Mouse (Mus musculus) neural tube, embryonic 14.5 days (tissue): Measurements from ENCODE around the gene Dtx1. TPM values are rescaled to one million over a fixed set of nuclear protein-coding genes. Genes with fewer than 3 reads are reported as not detected.

Experiments
- polyA plus RNA-seq: library from polyadenylated mRNA; unstranded; fragments of >200 nt; fragmentation: Nextera tagmentation; extraction: Ambion mirVana; gene quantifications from 2 replicates; pipeline ENCODE4 v1.2.1, GENCODE M21; 2014

Dtx1 gene
- polyA plus RNA-seq, 1 experiment from 2014 or later, result 50.7 TPM

Other genes with a start within 250 kb of the Dtx1 start
- gene Sdsl, start 239.1 kb downstream of the Dtx1 start, polyA plus RNA-seq, result 5.8 and 8.3 TPM in 2 replicates
- gene Sds, start 235.4 kb downstream of the Dtx1 start, polyA plus RNA-seq, result 0.29 TPM in 1 of 2 replicates, not detected in the other
- gene Plbd2, start 208.3 kb downstream of the Dtx1 start, polyA plus RNA-seq, result 30.8 and 30.9 TPM in 2 replicates
- gene Slc8b1, start 200.8 kb downstream of the Dtx1 start, polyA plus RNA-seq, result 0.95 and 2.1 TPM in 2 replicates
- gene Tpcn1, start 123.3 kb downstream of the Dtx1 start, polyA plus RNA-seq, result 14.8 and 18.5 TPM in 2 replicates
- gene Iqcd, start 122.9 kb downstream of the Dtx1 start, polyA plus RNA-seq, result 0.62 and 1.3 TPM in 2 replicates
- gene Rita1, start 99.3 kb downstream of the Dtx1 start, polyA plus RNA-seq, result 21.6 and 26.5 TPM in 2 replicates
- gene Ddx54, start 99.2 kb downstream of the Dtx1 start, polyA plus RNA-seq, result 23.2 and 27.7 TPM in 2 replicates
- 0.46 TPM in 1 of 2 replicates, not detected in the other for gene Cfap73, start 77.7 kb downstream of the Dtx1 start, polyA plus RNA-seq
- gene Rasal1, start 63.1 kb downstream of the Dtx1 start, polyA plus RNA-seq, result 0.13 and 0.33 TPM in 2 replicates
- gene Oas2, start 37.9 kb upstream of the Dtx1 start, polyA plus RNA-seq, result 0.22 TPM in 1 of 2 replicates, not detected in the other
- gene Oas3, start 65.7 kb upstream of the Dtx1 start, polyA plus RNA-seq, result 0.42 and 0.48 TPM in 2 replicates
- 0.19 TPM in 1 of 2 replicates, not detected in the other for gene Oas1e, start 83.6 kb upstream of the Dtx1 start, polyA plus RNA-seq
- gene Oas1c, start 100.6 kb upstream of the Dtx1 start, polyA plus RNA-seq, result 0.41 and 0.43 TPM in 2 replicates
- not detected in 2 replicates for gene Oas1f, start 135.4 kb upstream of the Dtx1 start, polyA plus RNA-seq
- gene Oas1h, start 149.5 kb upstream of the Dtx1 start, polyA plus RNA-seq, result not detected in 2 replicates
- gene Oas1g, start 175.7 kb upstream of the Dtx1 start, polyA plus RNA-seq, result not detected in 2 replicates
- gene Oas1a, start 195.6 kb upstream of the Dtx1 start, polyA plus RNA-seq, result 0.21 and 0.82 TPM in 2 replicates
- not detected in 2 replicates for gene Oas1d, start 202.6 kb upstream of the Dtx1 start, polyA plus RNA-seq